Mouse (Mus musculus): ENCODE data around the gene Rftn2. TPM values are rescaled to one million over a fixed set of nuclear protein-coding genes. Genes with fewer than 3 reads are reported as not detected.
"Not testable (repeated sequence)": the region's sequence is repeated elsewhere in the genome, so short reads cannot be mapped to it uniquely, and the experiment has no call there.

The Rftn2 gene
- polyA plus RNA-seq, 1 experiment from 2014 or later, result 7.3 TPM

DNA sequence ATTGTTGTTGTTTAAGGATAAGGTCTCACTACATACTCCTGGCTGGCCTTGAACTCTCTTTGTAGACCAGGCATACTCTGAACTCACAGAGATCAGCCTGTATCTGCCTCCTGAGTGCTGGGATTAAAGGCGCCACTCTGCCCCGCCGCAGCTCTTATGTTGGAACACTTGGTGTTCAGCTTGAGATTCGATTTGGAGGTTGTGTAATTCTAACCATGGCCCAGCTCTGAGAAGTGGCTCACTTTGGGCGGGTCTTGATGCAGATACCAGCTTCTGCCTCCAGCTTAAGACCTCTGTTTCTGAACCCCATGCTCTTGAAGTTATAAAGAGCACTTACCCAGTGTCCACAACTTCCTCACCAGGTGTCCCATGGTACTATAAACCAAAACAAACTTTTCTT, 96.9 kb downstream of the Rftn2 start:
- Histone ChIP-seq H3K36me3 (peaks cover 9% of the 10 kb centered on the region), H3K9me3 (no peaks in the 10 kb centered on the region), H3K27ac (no peak overlapping the region), H3K4me1 (replicated peaks) (peaks cover 26% of the 10 kb centered on the region), H3K27me3 (ENCODE audit: insufficient read depth, poor library complexity, severe bottlenecking) (no peaks in the 10 kb centered on the region), H3K4me3 (no peak overlapping the region)
- no peak for DNase-seq (ENCODE audit: low spot score)
- WGBS, result 91% methylated on average over 5 of the region's 5 CpGs

DNA sequence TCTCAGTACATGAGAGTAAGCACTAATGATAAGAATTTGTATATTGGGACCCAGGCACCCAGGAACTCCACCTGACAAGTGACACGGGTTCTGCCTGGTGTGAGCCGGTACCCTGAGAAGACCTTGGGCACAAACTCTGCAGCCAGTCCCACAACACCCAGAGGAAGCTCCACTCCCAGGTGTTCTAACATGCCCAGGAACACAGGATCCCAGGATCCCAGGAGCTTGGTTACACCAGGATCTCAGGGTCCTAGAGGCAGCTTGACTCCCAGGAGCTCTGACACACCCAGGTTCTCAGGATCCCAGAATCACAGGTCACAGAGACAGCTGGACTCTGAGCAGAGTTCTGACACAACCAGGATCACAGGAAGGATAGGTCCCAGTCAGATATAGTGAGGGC, 102.4 kb downstream of the Rftn2 start:
- not testable (repeated sequence) for H3K9me3 ChIP-seq; H3K4me1 ChIP-seq (replicated peaks); H3K27ac ChIP-seq; H3K4me3 ChIP-seq; H3K36me3 ChIP-seq; H3K27me3 ChIP-seq (ENCODE audit: insufficient read depth, poor library complexity, severe bottlenecking); DNase-seq (ENCODE audit: low spot score)
- 93% methylated on average over 2 of the region's 2 CpGs for WGBS

DNA sequence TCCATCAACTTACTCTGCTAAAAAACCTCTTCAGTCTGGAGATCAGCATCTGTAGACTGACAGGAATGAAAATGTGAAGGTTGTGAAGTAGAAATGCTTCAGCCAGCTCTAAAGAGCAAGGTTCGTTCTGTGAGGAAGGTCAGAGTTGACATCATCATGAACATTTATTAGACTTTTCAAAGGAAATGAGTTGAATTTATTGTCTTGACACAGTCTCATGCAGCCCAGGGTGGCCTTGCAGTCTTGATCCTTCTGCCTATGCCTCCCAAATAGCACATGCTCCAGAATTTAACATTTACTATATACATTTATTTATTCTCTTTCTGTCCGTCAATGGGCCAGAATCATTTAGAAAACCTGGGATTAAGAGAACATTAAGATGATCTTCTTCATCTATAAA, 103.0 kb downstream of the Rftn2 start:
- 93% methylated on average over 2 of the region's 2 CpGs for WGBS

DNA sequence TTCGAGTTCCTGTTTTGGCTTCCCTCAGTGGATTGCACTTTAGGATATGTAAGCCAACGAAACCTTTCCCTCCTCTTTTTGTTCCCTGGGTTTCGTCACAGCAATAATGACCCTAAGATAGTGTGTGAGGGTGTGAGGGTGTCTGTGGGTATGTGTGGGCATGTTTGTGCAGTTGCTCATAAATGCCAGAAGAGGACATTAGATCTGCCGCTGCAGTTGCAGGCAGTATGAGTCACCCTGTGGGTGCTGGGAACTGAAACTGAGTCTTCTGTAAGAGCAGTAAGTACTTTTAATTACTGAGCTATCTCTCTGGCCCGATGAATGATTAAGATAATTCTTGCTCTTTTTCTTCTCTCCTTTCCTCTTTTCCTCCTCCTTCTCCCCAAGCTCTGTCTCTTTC, 103.5 kb downstream of the Rftn2 start:
- WGBS, result 89% methylated on average over 5 of the region's 5 CpGs
- Histone ChIP-seq H3K9me3 (peaks cover 2% of the 10 kb centered on the region; the same call in 1 of the 2 replicates), H3K36me3 (no peaks in the 10 kb centered on the region)

More for the DNA sequence above, 103.0 kb downstream of the Rftn2 start:
- no peaks in the 10 kb centered on the region for H3K4me1 ChIP-seq (replicated peaks)
- no peaks in the 10 kb centered on the region for H3K27me3 ChIP-seq (ENCODE audit: insufficient read depth, poor library complexity, severe bottlenecking)
- no peak for DNase-seq (ENCODE audit: low spot score)
- peaks cover 2% of the 10 kb centered on the region; the same call in 1 of the 2 replicates for H3K9me3 ChIP-seq
- no peaks in the 10 kb centered on the region for H3K36me3 ChIP-seq
- H3K4me3 ChIP-seq, result no peak overlapping the region
- H3K27ac ChIP-seq, result no peak overlapping the region

More for the DNA sequence above, 103.5 kb downstream of the Rftn2 start:
- no peak for DNase-seq (ENCODE audit: low spot score)
- Histone ChIP-seq H3K4me1 (replicated peaks) (no peaks in the 10 kb centered on the region), H3K27me3 (ENCODE audit: insufficient read depth, poor library complexity, severe bottlenecking) (no peaks in the 10 kb centered on the region), H3K27ac (no peak overlapping the region), H3K4me3 (no peak overlapping the region)

Other genes starting within 250 kb of the Rftn2 start
- gene Sf3b1, start 199.3 kb downstream of the Rftn2 start, polyA plus RNA-seq (2016; fragmentation: Nextera tagmentation; extraction: Ambion mirVana), result 206 and 272 TPM in 2 replicates
- 26.4 and 29.3 TPM in 2 replicates for gene Coq10b, start 174.0 kb downstream of the Rftn2 start, polyA plus RNA-seq (2016; fragmentation: Nextera tagmentation; extraction: Ambion mirVana)
- 452 and 562 TPM in 2 replicates for gene Hspe1, start 138.7 kb downstream of the Rftn2 start, polyA plus RNA-seq (2016; fragmentation: Nextera tagmentation; extraction: Ambion mirVana)
- 325 and 525 TPM in 2 replicates for gene Hspd1, start 138.5 kb downstream of the Rftn2 start, polyA plus RNA-seq (2016; fragmentation: Nextera tagmentation; extraction: Ambion mirVana)
- gene Mob4, start 95.6 kb downstream of the Rftn2 start, polyA plus RNA-seq (2016; fragmentation: Nextera tagmentation; extraction: Ambion mirVana), result 117 and 138 TPM in 2 replicates
- 2.7 and 3.2 TPM in 2 replicates for gene Mars2, start 10.4 kb upstream of the Rftn2 start, polyA plus RNA-seq (2016; fragmentation: Nextera tagmentation; extraction: Ambion mirVana)
- gene Boll, start 136.7 kb upstream of the Rftn2 start, polyA plus RNA-seq (2016; fragmentation: Nextera tagmentation; extraction: Ambion mirVana), result 0.17 and 0.26 TPM in 2 replicates
- gene Plcl1, start 179.1 kb upstream of the Rftn2 start, polyA plus RNA-seq (2016; fragmentation: Nextera tagmentation; extraction: Ambion mirVana), result 1.3 and 2.0 TPM in 2 replicates

Measured in hindbrain, embryonic 10.5 days (tissue).